Mouse (Mus musculus): ENCODE measurements around the gene Pdpr. TPM values are rescaled to one million over a fixed set of nuclear protein-coding genes. Genes with fewer than 3 reads are reported as not detected.
"Not testable (repeated sequence)": the region's sequence is repeated elsewhere in the genome, so short reads cannot be mapped to it uniquely, and the experiment has no call there.

Gene Pdpr
- polyA plus RNA-seq, 1 experiment from 2014 or later: 14.4 TPM

GRCm38 (mm10) chr8:111062893-111063292, 31.5 kb upstream of the Pdpr start:
- H3K9ac ChIP-seq: no peak overlapping the region
- H3K27me3 ChIP-seq: peaks cover 5% of the 10 kb centered on the region; the same call in 1 of the 2 replicates
- H3K27ac ChIP-seq: 0 out of 2 replicates have a peak overlapping the region, but pooled peaks have one; percentile 14
- H3K4me2 ChIP-seq: peak overlapping the region; percentile 71
- no peak for ATAC-seq (ENCODE audit: low FRiP score)
- H3K4me1 ChIP-seq: peaks cover 11% of the 10 kb centered on the region
- no peaks in the 10 kb centered on the region for H3K9me3 ChIP-seq
- H3K4me3 ChIP-seq (replicated peaks): no peak overlapping the region
- H3K36me3 ChIP-seq (replicated peaks): peaks cover 4% of the 10 kb centered on the region; the same call in 1 of the 2 replicates
- WGBS: 39% methylated on average over 2 of the region's 2 CpGs

DNA sequence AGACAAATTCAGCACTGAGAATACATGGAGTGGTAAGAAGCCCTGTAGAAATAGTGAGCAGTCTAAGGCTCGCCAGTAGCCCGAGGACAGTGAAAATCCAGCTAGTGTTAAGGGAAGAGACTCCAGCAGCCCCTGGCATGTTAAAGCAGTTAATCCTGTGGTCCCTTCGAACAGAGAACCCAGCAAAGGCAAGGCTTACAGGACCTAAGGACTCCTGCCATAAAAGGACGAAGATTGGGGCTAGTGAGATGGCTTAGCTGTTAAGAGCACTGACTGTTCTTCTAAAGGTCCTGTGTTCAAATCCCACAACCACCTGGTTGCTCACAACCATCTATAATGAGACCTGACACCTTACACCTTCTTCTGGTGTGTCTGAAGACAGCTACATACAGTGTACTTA, 28.1 kb upstream of the Pdpr start:
- Histone ChIP-seq H3K27ac (no peak overlapping the region), H3K36me3 (replicated peaks) (no peaks in the 10 kb centered on the region), H3K9ac (no peak overlapping the region), H3K4me2 (no peak overlapping the region), H3K27me3 (peaks cover 5% of the 10 kb centered on the region; the same call in 1 of the 2 replicates), H3K9me3 (no peaks in the 10 kb centered on the region), H3K4me3 (replicated peaks) (no peak overlapping the region), H3K4me1 (peaks cover 5% of the 10 kb centered on the region)
- no peak for ATAC-seq (ENCODE audit: low FRiP score)
- 75% methylated on average over 4 of the region's 4 CpGs for WGBS

- ATAC-seq (ENCODE audit: low FRiP score): no peak
- Histone ChIP-seq H3K36me3 (replicated peaks) (no peaks in the 10 kb centered on the region), H3K27me3 (peaks cover 5% of the 10 kb centered on the region; the same call in 1 of the 2 replicates), H3K9ac (no peak overlapping the region), H3K9me3 (no peaks in the 10 kb centered on the region), H3K4me3 (replicated peaks) (no peak overlapping the region), H3K4me2 (no peak overlapping the region), H3K27ac (no peak overlapping the region), H3K4me1 (0 out of 2 replicates have a peak, but pooled peaks cover 2% of the 10 kb centered on the region)
- WGBS: 29% methylated on average over 10 of the region's 10 CpGs
Measured at GRCm38 (mm10) chr8:111067439-111067838, 27.0 kb upstream of the Pdpr start.

- H3K36me3 ChIP-seq (replicated peaks); H3K9ac ChIP-seq; H3K4me3 ChIP-seq (replicated peaks); H3K4me1 ChIP-seq; H3K27me3 ChIP-seq; H3K4me2 ChIP-seq; H3K27ac ChIP-seq; H3K9me3 ChIP-seq; ATAC-seq (ENCODE audit: low FRiP score): not testable (repeated sequence)
- WGBS: 94% methylated on average over 9 of the region's 9 CpGs
Measured at GRCm38 (mm10) chr8:111068660-111069059, 25.8 kb upstream of the Pdpr start.

DNA sequence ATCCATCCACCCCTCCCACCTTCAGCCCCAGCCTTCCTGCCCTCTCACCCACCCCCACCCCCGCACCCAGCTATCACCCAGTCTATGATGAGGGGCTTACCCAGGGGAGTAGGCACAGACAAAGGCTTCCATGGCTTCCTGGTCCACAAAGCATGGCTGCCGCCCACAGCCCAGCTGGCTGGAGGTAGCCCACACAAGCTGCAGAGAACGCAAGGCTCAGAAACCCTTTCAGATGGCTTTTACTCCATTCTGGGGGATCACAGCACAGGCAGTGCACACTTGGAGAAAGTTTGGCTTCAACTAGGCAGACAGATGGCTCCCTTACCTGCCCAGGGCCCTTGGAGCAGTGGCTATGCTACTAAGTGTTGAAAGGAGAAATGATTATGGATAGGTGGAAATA, 18.5 kb upstream of the Pdpr start:
- no peak for ATAC-seq (ENCODE audit: low FRiP score)
- Histone ChIP-seq H3K9ac (no peak overlapping the region), H3K4me3 (replicated peaks) (no peak overlapping the region), H3K36me3 (replicated peaks) (no peaks in the 10 kb centered on the region), H3K9me3 (no peaks in the 10 kb centered on the region), H3K4me2 (no peak overlapping the region), H3K4me1 (peaks cover 6% of the 10 kb centered on the region), H3K27ac (no peak overlapping the region), H3K27me3 (no peaks in the 10 kb centered on the region)
- 76% methylated on average over 3 of the region's 3 CpGs for WGBS

- no peak overlapping the region for H3K27ac ChIP-seq
- H3K36me3 ChIP-seq (replicated peaks): no peaks in the 10 kb centered on the region
- no peak overlapping the region for H3K4me3 ChIP-seq (replicated peaks)
- no peaks in the 10 kb centered on the region for H3K27me3 ChIP-seq
- no peak overlapping the region for H3K4me2 ChIP-seq
- no peak overlapping the region for H3K9ac ChIP-seq
- no peaks in the 10 kb centered on the region for H3K9me3 ChIP-seq
- WGBS: 74% methylated on average over 5 of the region's 5 CpGs
- H3K4me1 ChIP-seq: peaks cover 17% of the 10 kb centered on the region
- no peak for ATAC-seq (ENCODE audit: low FRiP score)
Measured at GRCm38 (mm10) chr8:111079461-111079860, 15.0 kb upstream of the Pdpr start.

GRCm38 (mm10) chr8:111079861-111080271, 14.6 kb upstream of the Pdpr start:
- Histone ChIP-seq H3K27ac (no peak overlapping the region), H3K36me3 (replicated peaks) (no peaks in the 10 kb centered on the region), H3K4me1 (peaks cover 17% of the 10 kb centered on the region), H3K9ac (no peak overlapping the region), H3K27me3 (no peaks in the 10 kb centered on the region), H3K4me3 (replicated peaks) (no peak overlapping the region), H3K4me2 (no peak overlapping the region), H3K9me3 (no peaks in the 10 kb centered on the region)
- ATAC-seq (ENCODE audit: low FRiP score): no peak
- 34% methylated on average over 6 of the region's 6 CpGs for WGBS

DNA sequence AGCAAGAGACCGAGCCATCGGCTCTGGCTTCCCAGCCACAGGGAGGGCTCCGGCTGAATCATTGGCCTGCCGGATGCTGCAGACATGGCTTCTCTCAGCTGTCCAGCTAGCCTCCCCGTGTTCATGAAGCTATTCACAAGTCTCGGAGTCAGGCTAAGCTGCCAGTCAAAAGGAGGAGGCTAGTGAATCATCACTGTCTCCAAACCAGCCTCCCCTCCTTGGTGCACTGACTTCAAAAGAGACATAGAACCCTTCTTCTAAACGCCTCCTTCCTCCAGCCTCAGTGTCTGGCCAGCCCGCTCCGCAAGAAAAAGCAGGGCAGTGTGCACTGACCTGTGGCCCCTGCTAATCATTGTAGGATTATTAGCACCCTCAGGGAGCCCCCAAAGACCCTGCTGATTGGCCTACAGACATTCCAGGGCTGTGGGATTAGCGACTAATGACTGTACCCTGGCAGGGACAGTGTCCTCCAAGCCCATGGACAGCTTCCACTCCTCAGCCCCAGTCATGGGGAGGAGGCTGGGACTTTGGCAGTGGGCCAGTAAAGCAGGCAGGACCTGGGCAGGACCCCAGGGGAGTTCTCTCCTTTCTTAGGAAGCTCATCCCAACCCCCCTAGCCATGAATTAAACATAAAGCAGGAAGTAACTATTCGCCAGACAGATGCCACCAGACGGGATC, 12.7 kb upstream of the Pdpr start:
- Histone ChIP-seq H3K9ac (no peak overlapping the region), H3K9me3 (no peaks in the 10 kb centered on the region), H3K4me2 (no peak overlapping the region), H3K4me1 (peaks cover 17% of the 10 kb centered on the region), H3K27me3 (no peaks in the 10 kb centered on the region), H3K27ac (no peak overlapping the region), H3K36me3 (replicated peaks) (no peaks in the 10 kb centered on the region), H3K4me3 (replicated peaks) (no peak overlapping the region)
- ATAC-seq (ENCODE audit: low FRiP score): no peak
- 38% methylated on average over 12 of the region's 12 CpGs for WGBS

DNA sequence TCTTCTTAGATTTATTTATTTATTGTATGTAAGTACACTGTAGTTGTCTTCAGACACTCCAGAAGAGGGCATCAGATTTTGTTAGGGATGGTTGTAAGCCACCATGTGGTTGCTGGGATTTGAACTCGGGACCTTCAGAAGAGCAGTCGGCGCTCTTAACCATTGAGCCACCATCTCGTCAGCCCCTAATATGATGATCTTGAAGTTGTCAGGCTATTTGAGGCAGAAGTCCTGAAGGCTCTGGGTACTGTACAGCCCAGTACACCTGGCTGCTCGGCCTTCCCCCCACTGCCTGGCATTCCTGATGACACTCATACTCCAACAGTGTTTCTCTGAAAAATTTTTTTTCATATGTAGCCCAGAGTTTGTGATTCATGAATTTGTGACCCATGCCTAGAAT, 10.5 kb upstream of the Pdpr start:
- WGBS: 90% methylated on average over 5 of the region's 5 CpGs
- not testable (repeated sequence) for H3K9ac ChIP-seq; ATAC-seq (ENCODE audit: low FRiP score)

DNA sequence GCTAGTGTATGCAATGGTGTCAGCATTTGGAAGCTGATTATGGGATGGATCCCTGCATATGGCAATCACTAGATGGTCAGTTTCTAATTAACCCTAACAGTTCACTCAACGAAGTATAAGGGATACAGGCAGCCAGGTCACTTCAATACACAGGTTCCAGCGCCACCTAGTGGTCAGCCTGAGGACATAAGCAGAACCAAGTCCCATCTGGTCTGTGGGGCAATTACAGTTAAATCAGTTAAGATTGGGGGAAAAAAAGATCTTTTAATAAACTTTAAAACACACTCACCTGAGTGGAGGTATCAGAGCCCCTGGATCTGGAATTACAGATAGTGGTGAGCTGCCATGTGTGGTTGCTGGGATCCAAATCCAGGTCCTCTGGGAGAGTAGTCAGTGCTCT, 4.3 kb upstream of the Pdpr start:
- no peaks in the 10 kb centered on the region for H3K27me3 ChIP-seq
- no peaks in the 10 kb centered on the region for H3K9me3 ChIP-seq
- H3K4me2 ChIP-seq: no peak overlapping the region
- 0% methylated on average over 2 of the region's 2 CpGs for WGBS
- peaks cover 4% of the 10 kb centered on the region; the same call in 1 of the 2 replicates for H3K4me1 ChIP-seq
- no peak overlapping the region for H3K9ac ChIP-seq
- no peak overlapping the region for H3K27ac ChIP-seq
- no peaks in the 10 kb centered on the region for H3K36me3 ChIP-seq (replicated peaks)
- no peak overlapping the region for H3K4me3 ChIP-seq (replicated peaks)
- no peak for ATAC-seq (ENCODE audit: low FRiP score)

More for the DNA sequence above, 10.5 kb upstream of the Pdpr start:
- H3K4me2 ChIP-seq; H3K4me3 ChIP-seq (replicated peaks); H3K36me3 ChIP-seq (replicated peaks); H3K27me3 ChIP-seq; H3K9me3 ChIP-seq; H3K27ac ChIP-seq: not testable (repeated sequence)
- peaks cover 17% of the 10 kb centered on the region for H3K4me1 ChIP-seq

DNA sequence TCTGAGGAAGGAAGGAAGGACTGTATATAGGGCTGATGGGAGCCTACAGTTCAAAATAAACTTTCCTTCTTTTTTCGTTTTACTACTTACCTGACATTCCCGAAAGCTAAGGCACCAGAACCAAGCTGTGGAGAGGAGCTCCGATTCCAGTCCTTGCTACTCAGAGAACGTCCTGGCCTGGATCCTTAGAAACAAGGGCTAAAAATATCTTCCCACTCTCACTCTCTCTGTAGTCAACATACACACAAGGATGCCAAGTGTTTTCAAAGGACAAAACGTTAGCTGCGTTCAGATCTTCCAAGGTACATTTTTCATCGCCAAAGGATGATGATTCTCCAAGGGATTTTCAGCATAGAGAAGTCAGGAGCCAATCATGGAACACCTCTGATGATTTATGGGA, 2.7 kb upstream of the Pdpr start:
- no peak overlapping the region for H3K9ac ChIP-seq
- no peaks in the 10 kb centered on the region for H3K27me3 ChIP-seq
- H3K27ac ChIP-seq: no peak overlapping the region
- H3K9me3 ChIP-seq: no peaks in the 10 kb centered on the region
- no peaks in the 10 kb centered on the region for H3K36me3 ChIP-seq (replicated peaks)
- peaks cover 9% of the 10 kb centered on the region for H3K4me1 ChIP-seq
- ATAC-seq (ENCODE audit: low FRiP score): no peak
- no peak overlapping the region for H3K4me2 ChIP-seq
- no peak overlapping the region for H3K4me3 ChIP-seq (replicated peaks)
- 85% methylated on average over 7 of the region's 7 CpGs for WGBS

DNA sequence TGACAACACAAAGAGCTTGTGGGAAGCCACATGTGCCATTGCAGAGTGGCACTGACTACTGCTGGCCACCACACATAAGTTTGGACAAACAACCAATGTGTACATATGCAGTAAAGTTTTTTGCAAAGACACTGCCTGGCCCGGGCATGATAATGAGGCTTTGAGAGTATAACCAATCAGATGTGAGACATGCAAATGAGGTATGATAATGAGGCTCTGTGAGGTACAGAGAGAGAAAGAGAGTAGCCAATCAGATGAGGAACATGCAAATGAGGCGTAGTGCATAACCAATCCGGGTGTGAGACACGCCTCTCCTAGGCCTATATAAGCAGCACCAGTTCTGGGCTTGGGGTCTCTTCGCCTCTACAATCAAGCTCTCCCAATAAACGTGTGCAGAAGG, 2.1 kb upstream of the Pdpr start, which contains the start of gene Clec18a:
Gene Clec18a, minus strand, starts transcription at position 101 of the 400 bp plus-strand sequence.
- WGBS: 79% methylated on average over 5 of the region's 6 CpGs
- not testable (repeated sequence) for ATAC-seq (ENCODE audit: low FRiP score)

GRCm38 (mm10) chr8:111094719-111095302, 381 bp downstream of the Pdpr start:
- peak; percentile 60 for ATAC-seq (ENCODE audit: low FRiP score)
- H3K36me3 ChIP-seq (replicated peaks); H3K27ac ChIP-seq; H3K4me1 ChIP-seq; H3K9me3 ChIP-seq; H3K27me3 ChIP-seq: not testable (repeated sequence)
- Histone ChIP-seq H3K4me3 (replicated peaks) (peak overlapping the region; percentile 63), H3K4me2 (peak overlapping the region; percentile 81), H3K9ac (peak overlapping the region; percentile 69)
- under 1% methylated on average over 42 of the region's 69 CpGs for WGBS

More for the DNA sequence above, 2.1 kb upstream of the Pdpr start, which contains the start of gene Clec18a:
- H3K9me3 ChIP-seq; H3K27ac ChIP-seq; H3K36me3 ChIP-seq (replicated peaks); H3K27me3 ChIP-seq; H3K4me3 ChIP-seq (replicated peaks); H3K4me1 ChIP-seq; H3K9ac ChIP-seq; H3K4me2 ChIP-seq: not testable (repeated sequence)
